Mouse (Mus musculus) bone marrow, adult 2 months (tissue): ENCODE results near the gene Gpx5.

Experiments
- CTCF ChIP-seq: fragments of 200-500 bp; IDR thresholded peaks from 2 replicates; pipeline ENCODE4 v1.5.1; 2011; ENCODE audit warnings: low read length, control low read depth; ENCODE audit not compliant: control insufficient read depth, insufficient read depth
- POLR2A ChIP-seq: fragments of 200-500 bp; IDR thresholded peaks from 2 replicates; pipeline ENCODE4 v1.6.1; 2011; ENCODE audit warnings: low read depth, mild to moderate bottlenecking, control low read depth, low read length, borderline replicate concordance; ENCODE audit not compliant: control insufficient read depth

DNA sequence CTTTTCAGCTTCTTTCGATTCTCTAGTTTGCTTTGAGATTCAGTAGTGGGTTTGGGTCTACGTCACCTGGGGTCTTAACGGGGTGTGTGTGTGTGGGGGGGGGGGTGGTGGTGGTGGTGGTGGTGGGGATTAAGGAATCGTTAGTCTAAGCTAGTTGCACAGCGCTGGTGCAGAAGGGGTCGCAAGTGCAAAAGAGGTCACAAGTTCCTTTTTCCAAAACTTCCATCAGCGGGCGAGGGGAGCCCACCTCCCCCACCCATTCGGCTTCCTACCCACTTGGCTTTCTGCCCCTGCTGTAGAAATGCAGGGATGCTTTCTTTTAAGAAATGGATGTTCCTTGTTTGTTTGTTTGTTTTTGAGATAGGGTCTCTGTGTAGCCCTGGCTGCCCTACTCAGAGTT lies 16.0 kb downstream of the Gpx5 start:
- TF ChIP-seq POLR2A (no peak), CTCF (no peak)
